ENCODE assay signal across 24 mouse cellular contexts in genomic region chr17:56703038-56703437, GRCm38 (mm10). TPM values are rescaled to one million over a fixed set of nuclear protein-coding genes. Genes with fewer than 3 reads are reported as not detected.
"Had no signal": no experiment of that assay in that cellular context is flagged by ENCODE, and none has a peak within 500 bp of the region (broad histone marks: within the 10 kb centered on the region; RNA-seq: fewer than 3 reads in every experiment).

No protein-coding gene starts in this region.

- H3K9me3 ChIP-seq: heart, embryonic 10.5 days; hindbrain, embryonic 13.5 days; hindbrain, embryonic 15.5 days; kidney, embryonic 15.5 days; limb, embryonic 13.5 days; limb, embryonic 15.5 days; liver, embryonic 12.5 days had no signal

- H3K4me2 ChIP-seq: hindbrain, embryonic 13.5 days; hindbrain, embryonic 15.5 days; kidney, embryonic 15.5 days; limb, embryonic 13.5 days; limb, embryonic 15.5 days; liver, embryonic 12.5 days had no signal

- DNase-seq: forebrain, postnatal 0 days; gastrocnemius, postnatal 14 days; gastrocnemius, postnatal 36 days; heart, postnatal 36 days; kidney, adult 11 months; kidney, adult 2 months; kidney, adult 9 months; kidney, postnatal 14 days; kidney, postnatal 36 days; layer of hippocampus, adult 9-11 months; layer of hippocampus, postnatal 36 days; left cerebral cortex, postnatal 4 days had no signal

- H3K27ac ChIP-seq: heart, embryonic 10.5 days; hindbrain, embryonic 13.5 days; hindbrain, embryonic 15.5 days; hindbrain, postnatal 0 days; kidney, embryonic 15.5 days; kidney, postnatal 0 days; limb, embryonic 13.5 days; limb, embryonic 15.5 days; liver, embryonic 12.5 days; liver, embryonic 14.5 days had no signal

- H3K9ac ChIP-seq: forebrain, postnatal 0 days; hindbrain, embryonic 13.5 days; hindbrain, embryonic 15.5 days; kidney, embryonic 15.5 days; limb, embryonic 13.5 days; limb, embryonic 15.5 days; liver, embryonic 12.5 days; liver, embryonic 14.5 days had no signal

- ATAC-seq: forebrain, postnatal 0 days; hindbrain, postnatal 0 days; intestine, embryonic 16.5 days; liver, embryonic 12.5 days had no signal

- H3K27me3 ChIP-seq: hindbrain, embryonic 13.5 days; hindbrain, embryonic 15.5 days; kidney, embryonic 15.5 days; limb, embryonic 13.5 days; limb, embryonic 15.5 days; liver, embryonic 12.5 days had no signal

- H3K4me3 ChIP-seq: heart, embryonic 10.5 days; hindbrain, embryonic 13.5 days; hindbrain, embryonic 15.5 days; kidney, embryonic 15.5 days; limb, embryonic 13.5 days; limb, embryonic 15.5 days; liver, embryonic 12.5 days had no signal

- H3K4me1 ChIP-seq: heart, embryonic 10.5 days; hindbrain, embryonic 13.5 days; hindbrain, embryonic 15.5 days; kidney, embryonic 15.5 days; limb, embryonic 13.5 days; limb, embryonic 15.5 days had no signal

RNA-seq across cellular contexts. Expression of gene Nrtn, which starts 54.3 kb away (rescaled TPM):
- total RNA-seq: hematopoietic stem cell, adult 5-6 weeks had no signal
